Mouse (Mus musculus) G1E (cell line): ENCODE data around the gene G6pc. TPM values are rescaled to one million over a fixed set of nuclear protein-coding genes. Genes with fewer than 3 reads are reported as not detected.
"Not testable (repeated sequence)": the region's sequence is repeated elsewhere in the genome, so short reads cannot be mapped to it uniquely, and the experiment has no call there.

Experiments used
- ATAC-seq: 2 replicates; pipeline ENCODE4 v1.8.0; 2016; ENCODE audit warnings: mild to moderate bottlenecking; ENCODE audit not compliant: insufficient number of reproducible peaks, poor library complexity, low FRiP score, severe bottlenecking; ENCODE audit errors: extremely low read depth
- DNase-seq: peaks from one replicate; pipeline ENCODE4 v3.0.0; 2012; ENCODE audit warnings: low spot score
- H3K27me3 ChIP-seq: 2 replicates; pipeline ENCODE4 v1.6.1; 2012; ENCODE audit warnings: mild to moderate bottlenecking, low read length, inconsistent platforms; ENCODE audit not compliant: insufficient read depth
- H3K36me3 ChIP-seq: replicated peaks from 2 replicates; pipeline ENCODE3; 2012; ENCODE audit warnings: mild to moderate bottlenecking, inconsistent platforms
- H3K4me1 ChIP-seq: 2 replicates; pipeline ENCODE4 v1.6.1; 2012; ENCODE audit warnings: low read depth, low read length, inconsistent platforms, mixed read lengths; ENCODE audit not compliant: insufficient read depth
- H3K4me3 ChIP-seq: 2 replicates; pipeline ENCODE4 v1.5.1; 2012; ENCODE audit warnings: low read depth, mild to moderate bottlenecking, inconsistent platforms, low read length, moderate library complexity, mixed read lengths
- H3K9me3 ChIP-seq: replicated peaks from 2 replicates; pipeline ENCODE4 v1.6.1; 2012; ENCODE audit warnings: inconsistent platforms
- CTCF ChIP-seq: IDR thresholded peaks from 2 replicates; pipeline ENCODE4 v1.5.1; 2012; ENCODE audit warnings: low read depth, low read length, inconsistent platforms, mixed read lengths
- GATA1 ChIP-seq: IDR thresholded peaks from 2 replicates; pipeline ENCODE4 v1.6.1; 2012; ENCODE audit warnings: borderline replicate concordance, low read length, inconsistent platforms, mixed read lengths
- GATA2 ChIP-seq: IDR thresholded peaks from 2 replicates; pipeline ENCODE4 v1.6.1; 2012; ENCODE audit warnings: low read depth, low read length, inconsistent platforms, borderline replicate concordance
- POLR2AphosphoS5 ChIP-seq: IDR thresholded peaks from 2 replicates; pipeline ENCODE4 v1.6.1; 2012; ENCODE audit warnings: low read depth, low read length, inconsistent platforms; ENCODE audit not compliant: insufficient replicate concordance
- TAL1 ChIP-seq: conservative IDR thresholded peaks from 2 replicates; pipeline ENCODE4 v1.6.1; 2012; ENCODE audit warnings: low read depth, low read length, inconsistent platforms, mixed read lengths
- polyA plus RNA-seq: library from polyadenylated mRNA; stranded (reverse); fragments of >175 nt; gene quantifications from 2 replicates; pipeline ENCODE4 v1.2.3, GENCODE M21; 2012
- total RNA-seq, 2 experiments: library from RNA; stranded (forward) in 1 of 2; stranded (reverse) in 1 of 2; fragments of 200-1000 nt in 1 of 2; fragments of >200 nt in 1 of 2; fragmentation: Nextera tagmentation in 1 of 2; gene quantifications; 2 replicates each; pipeline ENCODE4 v1.2.3; 2014 to 2017

The G6pc gene
- total and polyA plus RNA-seq, 3 experiments, result 0.05 TPM; not detected in 2

DNA sequence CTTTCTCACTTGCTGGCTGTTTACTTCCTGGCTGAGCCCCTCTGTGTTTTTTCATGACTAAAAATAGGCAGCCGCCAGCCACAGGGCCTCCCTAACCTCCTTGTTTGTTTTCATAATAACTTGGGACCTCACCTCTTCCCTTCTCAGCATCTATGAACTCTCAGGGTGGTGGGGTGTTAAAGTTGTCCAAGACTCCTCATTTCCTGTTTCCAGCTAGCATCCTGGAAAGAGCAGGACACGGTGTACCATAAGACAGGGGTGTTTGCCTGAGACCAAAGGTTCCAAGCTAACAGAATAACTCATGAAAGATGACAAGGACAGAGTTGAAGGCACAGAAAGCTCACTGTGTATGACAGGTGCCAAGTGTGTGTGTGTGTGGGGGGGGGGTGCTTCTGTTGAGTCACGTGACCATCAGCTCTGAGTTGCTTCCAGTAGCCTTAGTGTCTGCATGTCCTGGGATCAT, 6.7 kb upstream of the G6pc start:
- H3K36me3 ChIP-seq, result no peaks in the 10 kb centered on the region
- ATAC-seq (no peak), DNase-seq (no peak)
- TF ChIP-seq TAL1 (no peak), GATA2 (no peak)
- peaks cover 7% of the 10 kb centered on the region for H3K4me1 ChIP-seq
- no peaks in the 10 kb centered on the region for H3K9me3 ChIP-seq
- H3K27me3 ChIP-seq, result peaks cover 33% of the 10 kb centered on the region
- H3K4me3 ChIP-seq, result no peak overlapping the region

DNA sequence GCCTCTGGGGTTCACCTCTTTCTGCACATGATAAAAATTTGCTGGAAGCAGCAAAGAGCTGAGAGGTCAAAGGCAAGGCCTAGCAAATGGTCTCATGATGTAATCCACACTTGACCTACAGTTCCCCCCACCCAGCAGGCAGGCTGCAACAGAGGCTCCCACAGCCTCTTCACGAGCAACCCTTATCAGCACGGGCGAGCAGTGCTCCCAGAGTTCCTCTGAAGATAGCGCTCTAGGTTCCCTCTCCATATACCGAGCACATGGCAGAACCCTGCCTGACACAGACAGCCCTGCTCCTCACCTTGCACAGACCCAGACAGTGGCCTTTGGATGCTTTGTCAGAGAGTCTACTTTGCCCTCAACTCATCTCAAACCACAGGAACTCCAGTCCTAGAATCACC, 2.8 kb upstream of the G6pc start:
- Histone ChIP-seq H3K27me3 (peaks cover 32% of the 10 kb centered on the region), H3K4me1 (peaks cover 5% of the 10 kb centered on the region), H3K36me3 (no peaks in the 10 kb centered on the region), H3K9me3 (no peaks in the 10 kb centered on the region), H3K4me3 (no peak overlapping the region)
- ATAC-seq, result no peak
- DNase-seq, result no peak
- TF ChIP-seq CTCF (no peak), GATA2 (no peak), POLR2AphosphoS5 (no peak), TAL1 (no peak), GATA1 (no peak)

GRCm38 (mm10) chr11:101370141-101370540, 2.8 kb downstream of the G6pc start:
- ATAC-seq, result no peak

DNA sequence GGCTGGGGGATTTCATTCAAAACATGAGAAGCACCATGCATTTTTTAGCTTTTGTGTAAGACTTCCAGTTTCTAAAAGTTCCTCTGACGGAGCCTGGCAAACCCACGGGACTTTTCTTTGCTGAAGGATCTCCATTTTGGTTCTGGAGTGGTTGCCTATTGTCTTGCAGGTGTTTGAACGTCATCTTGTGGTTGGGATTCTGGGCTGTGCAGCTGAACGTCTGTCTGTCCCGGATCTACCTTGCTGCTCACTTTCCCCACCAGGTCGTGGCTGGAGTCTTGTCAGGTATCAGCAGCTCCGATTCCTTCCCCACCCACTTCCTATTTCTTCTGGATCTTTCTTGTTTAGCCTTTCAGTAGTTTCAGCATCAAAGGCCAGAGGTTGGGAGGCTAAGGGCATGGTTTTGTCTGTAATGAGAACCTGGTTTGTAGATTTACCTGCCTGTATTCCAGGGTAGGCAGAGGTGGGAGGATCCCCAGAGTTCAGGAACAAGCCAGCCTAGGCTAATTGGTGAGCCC, 7.1 kb downstream of the G6pc start:
- ATAC-seq (no peak), DNase-seq (no peak)
- peaks cover 41% of the 10 kb centered on the region for H3K27me3 ChIP-seq

More at GRCm38 (mm10) chr11:101370141-101370540, 2.8 kb downstream of the G6pc start:
- Histone ChIP-seq H3K4me1 (no peaks in the 10 kb centered on the region), H3K9me3 (no peaks in the 10 kb centered on the region), H3K27me3 (peaks cover 30% of the 10 kb centered on the region), H3K4me3 (no peak overlapping the region), H3K36me3 (no peaks in the 10 kb centered on the region)
- TF ChIP-seq CTCF (no peak), TAL1 (no peak), GATA2 (no peak), GATA1 (no peak), POLR2AphosphoS5 (no peak)
- DNase-seq, result no peak

GRCm38 (mm10) chr11:101378196-101378595, 10.8 kb downstream of the G6pc start:
- H3K36me3 ChIP-seq, DNase-seq, H3K9me3 ChIP-seq, ATAC-seq, H3K4me3 ChIP-seq, H3K4me1 ChIP-seq: not testable (repeated sequence)
- H3K27me3 ChIP-seq, result peaks cover 34% of the 10 kb centered on the region

More for the DNA sequence above, 7.1 kb downstream of the G6pc start:
- Histone ChIP-seq H3K4me3 (no peak overlapping the region), H3K9me3 (no peaks in the 10 kb centered on the region), H3K4me1 (no peaks in the 10 kb centered on the region), H3K36me3 (no peaks in the 10 kb centered on the region)
- TF ChIP-seq CTCF (no peak), GATA1 (no peak), GATA2 (no peak), POLR2AphosphoS5 (no peak), TAL1 (no peak)

GRCm38 (mm10) chr11:101378926-101379325, 11.6 kb downstream of the G6pc start:
- H3K36me3 ChIP-seq, result no peaks in the 10 kb centered on the region
- H3K9me3 ChIP-seq, result no peaks in the 10 kb centered on the region
- no peak for DNase-seq
- TF ChIP-seq CTCF (no peak), TAL1 (no peak), POLR2AphosphoS5 (no peak), GATA1 (no peak), GATA2 (no peak)
- H3K4me3 ChIP-seq, result no peak overlapping the region
- no peaks in the 10 kb centered on the region; the same call in 1 of the 2 replicates for H3K4me1 ChIP-seq
- peaks cover 34% of the 10 kb centered on the region for H3K27me3 ChIP-seq
- ATAC-seq, result no peak

DNA sequence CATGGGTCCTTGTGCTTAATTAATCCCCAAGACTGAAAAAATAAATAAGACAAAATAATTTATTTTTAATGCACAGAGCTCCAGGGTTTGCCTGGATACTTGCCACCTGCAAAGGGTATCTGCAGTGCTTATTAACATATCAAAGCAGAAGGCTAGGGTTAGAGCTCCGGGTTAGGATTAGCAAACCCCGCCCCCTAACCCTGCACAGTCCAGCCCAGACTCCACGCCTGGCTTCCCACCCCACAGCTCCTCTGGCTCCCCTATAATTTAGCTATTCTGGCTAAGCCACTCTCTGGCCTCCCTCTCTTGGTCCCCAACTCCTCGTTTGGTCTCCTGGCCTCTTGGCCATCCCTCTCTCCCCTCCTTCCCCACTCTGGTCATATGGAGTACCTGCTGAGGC, 14.5 kb downstream of the G6pc start:
- TF ChIP-seq TAL1 (no peak), GATA1 (no peak), CTCF (no peak), GATA2 (no peak), POLR2AphosphoS5 (no peak)
- no peaks in the 10 kb centered on the region; the same call in none of the 2 replicates for H3K4me1 ChIP-seq
- H3K27me3 ChIP-seq, result peaks cover 26% of the 10 kb centered on the region
- no peaks in the 10 kb centered on the region for H3K36me3 ChIP-seq
- no peak for DNase-seq
- no peak overlapping the region for H3K4me3 ChIP-seq
- no peaks in the 10 kb centered on the region for H3K9me3 ChIP-seq
- ATAC-seq, result no peak
